Mouse (Mus musculus) hindbrain, embryonic 10.5 days (tissue): ENCODE data around the gene Il11. TPM values are rescaled to one million over a fixed set of nuclear protein-coding genes. Genes with fewer than 3 reads are reported as not detected.
A peak's percentile ranks its signal among the peaks of the same experiment; 100 is the strongest.
"Not testable (repeated sequence)": the region's sequence is repeated elsewhere in the genome, so short reads cannot be mapped to it uniquely, and the experiment has no call there.

Experiments
- DNase-seq: peaks from one replicate; pipeline ENCODE4 v3.0.0-alpha.2; 2017; ENCODE audit warnings: low spot score
- H3K27ac ChIP-seq: fragments of 300-500 bp; sonication (generic); 2 replicates; pipeline ENCODE4 v1.5.1; 2016; ENCODE audit warnings: mild to moderate bottlenecking, moderate library complexity
- H3K27me3 ChIP-seq: fragments of 300-500 bp; sonication (generic); 2 replicates; pipeline ENCODE4 v1.6.1; 2016; ENCODE audit warnings: mild to moderate bottlenecking; ENCODE audit not compliant: poor library complexity, insufficient read depth, severe bottlenecking
- H3K36me3 ChIP-seq: fragments of 300-500 bp; sonication (generic); 2 replicates; pipeline ENCODE4 v1.6.1; 2016; ENCODE audit warnings: mild to moderate bottlenecking, moderate library complexity
- H3K4me1 ChIP-seq: fragments of 300-500 bp; sonication (generic); replicated peaks from 2 replicates; pipeline ENCODE4 v1.6.1; 2016; ENCODE audit warnings: mild to moderate bottlenecking
- H3K4me3 ChIP-seq: fragments of 300-500 bp; sonication (generic); 2 replicates; pipeline ENCODE4 v1.5.1; 2016; ENCODE audit warnings: mild to moderate bottlenecking, moderate library complexity
- H3K9me3 ChIP-seq: fragments of 300-500 bp; sonication (generic); 2 replicates; pipeline ENCODE4 v1.6.1; 2016; ENCODE audit warnings: mild to moderate bottlenecking, moderate library complexity
- WGBS: fragments of 180-500 bp; shearing (Covaris S2); methylation state at CpG from one replicate; pipeline ENCODE4 v1.1.7; 2016; 5-methylcytosine and 5-hydroxymethylcytosine counted together
- polyA plus RNA-seq: library from polyadenylated mRNA; unstranded; fragments of >200 nt; fragmentation: Nextera tagmentation; extraction: Ambion mirVana; gene quantifications from 2 replicates; pipeline ENCODE4 v1.2.1, GENCODE M21; 2016

The Il11 gene
- polyA plus RNA-seq, 1 experiment from 2014 or later = 0.44 TPM

DNA sequence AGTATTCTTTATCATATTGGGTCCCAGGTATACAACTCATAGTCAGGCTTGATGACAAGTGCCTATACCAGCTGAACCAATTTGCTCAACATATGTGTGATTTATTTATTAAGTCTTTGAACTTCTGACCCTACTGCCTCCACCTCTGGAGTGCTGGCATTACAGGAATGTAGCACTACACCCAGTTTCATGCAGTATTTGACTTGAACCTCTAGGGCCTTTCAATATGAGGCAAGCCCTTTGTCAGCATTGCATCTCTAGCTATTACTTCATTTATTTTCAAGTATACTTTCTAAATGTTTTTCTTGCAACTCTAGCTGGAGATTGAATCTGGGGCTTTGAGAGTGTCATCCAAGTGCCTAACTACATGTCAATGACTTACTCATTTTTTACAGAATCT lies 19.6 kb upstream of the Il11 start:
- Histone ChIP-seq H3K9me3 (no peaks in the 10 kb centered on the region), H3K36me3 (peaks cover 55% of the 10 kb centered on the region), H3K4me1 (no peaks in the 10 kb centered on the region), H3K4me3 (no peak overlapping the region), H3K27ac (no peak overlapping the region), H3K27me3 (no peaks in the 10 kb centered on the region)
- DNase-seq = no peak

- peaks cover 56% of the 10 kb centered on the region for H3K36me3 ChIP-seq
- WGBS = 75% methylated on average over 7 of the region's 7 CpGs
- no peak overlapping the region for H3K27ac ChIP-seq
- H3K9me3 ChIP-seq = no peaks in the 10 kb centered on the region
- H3K4me1 ChIP-seq = peaks cover 13% of the 10 kb centered on the region
- H3K4me3 ChIP-seq = no peak overlapping the region
- peaks cover under 1% of the 10 kb centered on the region; the same call in 1 of the 2 replicates for H3K27me3 ChIP-seq
- no peak for DNase-seq
Observed at GRCm38 (mm10) chr7:4795767-4796433, 13.2 kb upstream of the Il11 start.

- H3K27me3 ChIP-seq = peaks cover 11% of the 10 kb centered on the region
- H3K36me3 ChIP-seq = peaks cover 56% of the 10 kb centered on the region
- no peak overlapping the region for H3K27ac ChIP-seq
- peaks cover 13% of the 10 kb centered on the region for H3K4me1 ChIP-seq
- H3K4me3 ChIP-seq = peak overlapping the region; percentile 96
- 91% methylated on average over 3 of the region's 3 CpGs for WGBS
- H3K9me3 ChIP-seq = no peaks in the 10 kb centered on the region
- DNase-seq = no peak
Observed at GRCm38 (mm10) chr7:4794631-4795168, 12.0 kb upstream of the Il11 start.

- H3K4me1 ChIP-seq = peaks cover 23% of the 10 kb centered on the region
- peaks cover 51% of the 10 kb centered on the region for H3K36me3 ChIP-seq
- H3K9me3 ChIP-seq = no peaks in the 10 kb centered on the region
- DNase-seq = no peak
- peak overlapping the region; percentile 96 for H3K4me3 ChIP-seq
- peak overlapping the region; percentile 97 for H3K27ac ChIP-seq
- H3K27me3 ChIP-seq = peaks cover 20% of the 10 kb centered on the region
- 45% methylated on average over 4 of the region's 4 CpGs for WGBS
Observed at GRCm38 (mm10) chr7:4793674-4794073, 11.0 kb upstream of the Il11 start.

DNA sequence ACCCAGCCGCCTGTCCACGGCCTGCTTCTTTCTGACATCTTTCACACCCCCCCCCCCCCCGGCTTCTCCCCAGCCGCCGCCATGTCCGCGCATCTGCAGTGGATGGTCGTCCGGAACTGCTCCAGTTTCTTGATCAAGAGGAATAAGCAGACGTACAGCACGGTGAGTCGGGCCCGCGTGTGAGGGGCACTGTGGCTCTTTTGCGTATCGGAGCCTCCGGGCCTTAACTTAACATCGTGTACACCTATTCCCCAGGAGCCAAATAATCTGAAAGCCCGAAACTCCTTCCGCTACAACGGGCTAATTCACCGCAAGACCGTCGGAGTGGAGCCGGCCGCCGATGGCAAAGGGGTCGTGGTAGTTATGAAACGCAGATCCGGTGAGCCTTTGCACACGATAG lies 10.6 kb upstream of the Il11 start:
- H3K36me3 ChIP-seq = peaks cover 47% of the 10 kb centered on the region
- peaks cover 27% of the 10 kb centered on the region for H3K4me1 ChIP-seq
- WGBS = 2% methylated on average over 31 of the region's 31 CpGs
- DNase-seq, H3K9me3 ChIP-seq: not testable (repeated sequence)
- peak overlapping the region; percentile 97 for H3K27ac ChIP-seq
- H3K4me3 ChIP-seq = peak overlapping the region; percentile 96
- H3K27me3 ChIP-seq = peaks cover 25% of the 10 kb centered on the region

- peak within 1 kb of the TSS; percentile 97 for H3K27ac ChIP-seq
- H3K4me3 ChIP-seq = peak within 1 kb of the TSS; percentile 96
- WGBS = 2% methylated on average over 54 of the region's 54 CpGs
- H3K9me3 ChIP-seq = no peaks in the 10 kb centered on the region
- H3K27me3 ChIP-seq = peaks cover 32% of the 10 kb centered on the region
- H3K4me1 ChIP-seq = peaks cover 27% of the 10 kb centered on the region
- H3K36me3 ChIP-seq = peaks cover 40% of the 10 kb centered on the region
- DNase-seq = peak; percentile 97
Observed at GRCm38 (mm10) chr7:4792278-4793212, 9.9 kb upstream of the Il11 start, which contains the start of gene Rpl28. Gene Rpl28, plus strand, starts transcription at chr7:4792874.

- no peak for DNase-seq
- H3K27ac ChIP-seq = peak within 1 kb of the TSS; percentile 91
- H3K4me3 ChIP-seq = peak within 1 kb of the TSS; percentile 62
- peaks cover 9% of the 10 kb centered on the region for H3K36me3 ChIP-seq
- H3K4me1 ChIP-seq = peaks cover 24% of the 10 kb centered on the region
- H3K9me3 ChIP-seq = no peaks in the 10 kb centered on the region
- H3K27me3 ChIP-seq = peaks cover 43% of the 10 kb centered on the region
- 8% methylated on average over 40 of the region's 40 CpGs for WGBS
Observed at GRCm38 (mm10) chr7:4789436-4789935, 6.8 kb upstream of the Il11 start, which contains the start of gene Tmem238. Gene Tmem238, minus strand, starts transcription at chr7:4789656.

DNA sequence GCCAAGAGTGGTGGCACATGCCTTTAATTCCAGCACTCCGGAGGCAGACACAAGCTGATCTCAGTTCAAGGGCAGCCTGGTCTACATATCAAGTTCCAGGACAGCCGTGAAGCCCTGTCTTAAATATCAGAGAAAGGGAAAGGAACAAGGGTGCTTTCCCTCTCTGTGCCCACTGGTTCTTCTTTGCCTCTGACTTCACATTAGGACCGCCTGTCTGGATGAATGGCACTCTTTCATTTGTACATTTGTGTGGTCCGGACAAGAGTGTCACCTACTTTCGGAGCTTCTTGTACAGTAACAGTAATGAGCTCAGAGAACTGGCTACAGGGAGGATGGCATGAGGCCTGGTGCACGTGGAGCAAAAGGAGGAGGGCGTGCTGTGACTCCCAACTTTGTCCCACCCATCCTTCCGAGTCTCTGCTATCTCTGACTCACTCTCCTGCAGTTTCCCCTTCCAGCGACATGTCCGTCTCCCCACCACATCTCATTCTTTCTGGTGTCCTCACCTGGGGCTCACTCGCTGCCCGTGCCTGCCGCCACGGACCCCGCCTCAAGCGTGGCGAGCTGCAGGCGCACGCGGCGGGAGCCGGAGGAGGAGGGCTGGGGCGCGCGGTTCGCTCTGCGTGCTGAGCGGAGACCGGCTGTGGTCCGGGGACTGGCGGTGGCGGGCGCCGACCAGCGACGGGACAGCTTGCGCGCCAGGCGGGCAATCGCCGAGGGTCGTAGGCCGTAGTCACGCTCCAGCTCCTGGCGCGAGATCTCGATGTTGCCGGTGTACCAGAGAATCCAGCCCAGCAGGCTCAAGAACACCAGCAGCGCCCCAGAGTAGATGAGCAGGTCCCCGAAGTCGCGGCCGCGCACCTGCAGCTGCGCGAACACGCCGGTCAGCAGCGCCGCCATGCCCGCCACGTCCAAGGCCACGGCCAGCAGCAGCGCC lies 6.1 kb upstream of the Il11 start:
- H3K36me3 ChIP-seq = peaks cover 2% of the 10 kb centered on the region
- peaks cover 43% of the 10 kb centered on the region for H3K27me3 ChIP-seq
- DNase-seq = peak; percentile 82
- H3K4me1 ChIP-seq = peaks cover 17% of the 10 kb centered on the region
- H3K27ac ChIP-seq = peak overlapping the region; percentile 91
- H3K9me3 ChIP-seq = no peaks in the 10 kb centered on the region
- peak overlapping the region; percentile 62 for H3K4me3 ChIP-seq
- 2% methylated on average over 64 of the region's 64 CpGs for WGBS

DNA sequence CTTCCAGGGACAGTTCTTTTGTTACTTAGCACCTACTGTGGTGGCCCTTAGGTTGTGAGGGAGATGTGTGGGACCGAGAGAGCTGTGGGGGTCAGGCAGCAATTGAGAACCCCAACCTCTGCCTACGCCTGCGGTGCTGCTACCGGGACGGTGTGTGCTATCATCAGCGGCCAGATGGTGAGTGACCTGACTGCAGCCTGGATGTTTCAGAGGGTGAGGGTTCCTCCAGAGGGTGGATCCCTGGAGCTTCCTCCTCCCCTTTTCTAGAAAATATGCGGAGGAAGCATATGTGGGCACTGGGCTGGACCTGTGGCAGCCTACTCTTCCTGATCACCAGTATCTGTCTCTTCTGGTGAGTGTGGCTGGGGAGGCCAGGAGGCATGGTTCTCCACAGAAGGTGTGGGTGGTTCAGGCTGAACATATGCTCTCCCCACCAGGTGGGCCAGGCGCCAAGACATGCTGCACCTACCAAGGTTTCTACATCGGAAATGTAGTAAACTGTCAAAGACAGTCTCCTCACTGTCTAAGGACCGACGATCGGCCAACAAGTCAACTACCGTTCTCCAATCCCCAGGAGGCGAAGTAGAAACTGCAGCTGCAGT lies 1.1 kb upstream of the Il11 start:
- no peak overlapping the region for H3K27ac ChIP-seq
- 0 out of 2 replicates have a peak, but pooled peaks cover 3% of the 10 kb centered on the region for H3K9me3 ChIP-seq
- H3K4me3 ChIP-seq = no peak overlapping the region
- H3K27me3 ChIP-seq = peaks cover 59% of the 10 kb centered on the region
- 81% methylated on average over 14 of the region's 14 CpGs for WGBS
- peaks cover 19% of the 10 kb centered on the region for H3K4me1 ChIP-seq
- no peak for DNase-seq
- no peaks in the 10 kb centered on the region for H3K36me3 ChIP-seq

DNA sequence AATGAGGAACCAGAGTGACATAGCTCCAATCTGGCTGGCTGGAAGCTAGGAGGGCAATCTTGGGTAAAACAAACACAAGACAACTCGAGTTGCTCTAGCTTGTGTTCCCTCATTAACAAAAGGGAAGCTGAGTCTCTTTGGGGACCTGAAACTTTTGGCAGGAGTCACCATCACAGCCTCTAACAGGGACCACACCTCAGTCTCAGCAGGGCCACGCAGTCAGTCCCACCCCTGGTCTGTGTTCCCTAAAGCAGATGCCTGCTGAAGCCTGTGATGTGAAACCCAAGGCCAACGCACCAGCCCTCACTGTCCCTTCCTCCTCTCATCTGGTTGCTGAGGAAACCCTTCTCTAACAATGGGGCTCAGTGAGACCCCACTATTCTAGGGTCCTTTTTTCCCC lies 529 bp downstream of the Il11 start:
- Histone ChIP-seq H3K27ac (no peak overlapping the region), H3K9me3 (0 out of 2 replicates have a peak, but pooled peaks cover 6% of the 10 kb centered on the region), H3K27me3 (peaks cover 59% of the 10 kb centered on the region), H3K4me3 (no peak overlapping the region), H3K4me1 (peaks cover 26% of the 10 kb centered on the region), H3K36me3 (no peaks in the 10 kb centered on the region)
- no peak for DNase-seq
- 43% methylated on average over 3 of the region's 3 CpGs for WGBS

DNA sequence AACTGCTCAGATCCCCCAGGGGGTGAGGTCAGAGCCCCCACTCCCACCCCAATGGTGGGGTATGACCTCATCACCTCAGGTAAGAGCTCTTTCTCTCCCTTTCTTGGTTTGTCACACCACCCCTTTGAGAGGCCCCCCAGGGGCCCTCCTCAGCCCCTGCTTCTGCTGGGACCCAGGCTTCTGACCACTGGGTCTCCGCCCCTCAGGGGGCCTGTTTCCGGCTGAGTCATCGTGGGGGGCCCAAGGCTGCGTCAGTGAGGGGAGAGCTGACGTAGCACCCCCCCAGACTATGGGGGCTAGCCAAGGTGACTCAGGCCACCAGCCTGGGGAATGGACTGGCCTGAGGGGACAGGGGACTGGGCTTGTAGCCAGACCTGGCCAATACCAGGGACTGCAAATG lies 2.7 kb downstream of the Il11 start:
- H3K27me3 ChIP-seq = peaks cover 74% of the 10 kb centered on the region
- H3K27ac ChIP-seq = no peak overlapping the region
- peaks cover 33% of the 10 kb centered on the region for H3K4me1 ChIP-seq
- WGBS = 53% methylated on average over 5 of the region's 5 CpGs
- H3K4me3 ChIP-seq = no peak overlapping the region
- no peaks in the 10 kb centered on the region for H3K36me3 ChIP-seq
- no peak for DNase-seq
- H3K9me3 ChIP-seq = 0 out of 2 replicates have a peak, but pooled peaks cover 6% of the 10 kb centered on the region
